Mouse (Mus musculus) CH12.LX (cell line): ENCODE measurements around the gene H2-Eb2.

ENCODE experiments used
- CTCF ChIP-seq, 2 experiments: IDR thresholded peaks in 1 of 2; conservative IDR thresholded peaks in 1 of 2; 2 replicates each; pipeline ENCODE4 v1.5.1; 2011 to 2012; ENCODE audit warnings: low read depth in 2 of 2, low read length in 2 of 2, improper control_type of control experiment in 1 of 2, inconsistent platforms in 1 of 2, mild to moderate bottlenecking in 1 of 2, moderate library complexity in 1 of 2
- E2F4 ChIP-seq: IDR thresholded peaks from 2 replicates; pipeline ENCODE4 v1.6.1; 2011; ENCODE audit warnings: low read depth, low read length, improper control_type of control experiment; ENCODE audit not compliant: insufficient replicate concordance
- EP300 ChIP-seq: IDR thresholded peaks from 2 replicates; pipeline ENCODE4 v1.6.1; 2011; ENCODE audit warnings: low read length, improper control_type of control experiment
- IRF4 ChIP-seq: IDR thresholded peaks from 2 replicates; pipeline ENCODE4 v1.6.1; 2014; ENCODE audit warnings: low read depth, mild to moderate bottlenecking, inconsistent platforms, low read length, improper control_type of control experiment
- KAT2A ChIP-seq: IDR thresholded peaks from 2 replicates; pipeline ENCODE4 v1.6.1; 2012; ENCODE audit warnings: low read length, improper control_type of control experiment, inconsistent platforms; ENCODE audit not compliant: insufficient replicate concordance
- MYC ChIP-seq: IDR thresholded peaks from 2 replicates; pipeline ENCODE4 v1.6.1; 2011; ENCODE audit warnings: low read depth, mild to moderate bottlenecking, improper control_type of control experiment, low read length
- NELFE ChIP-seq: IDR thresholded peaks from 2 replicates; pipeline ENCODE4 v1.6.1; 2011; ENCODE audit warnings: low read depth, low read length, improper control_type of control experiment
- NRF1 ChIP-seq: IDR thresholded peaks from 2 replicates; pipeline ENCODE4 v1.6.1; 2014; ENCODE audit warnings: low read depth, mild to moderate bottlenecking, inconsistent platforms, low read length, improper control_type of control experiment, moderate library complexity
- POLR2A ChIP-seq: IDR thresholded peaks from 2 replicates; pipeline ENCODE4 v1.6.1; 2011; ENCODE audit warnings: low read depth, mild to moderate bottlenecking, improper control_type of control experiment, low read length
- RAD21 ChIP-seq: IDR thresholded peaks from 2 replicates; pipeline ENCODE4 v1.6.1; 2011; ENCODE audit warnings: low read depth, mild to moderate bottlenecking, low read length, improper control_type of control experiment, moderate library complexity
- UBTF ChIP-seq: IDR thresholded peaks from 2 replicates; pipeline ENCODE4 v1.6.1; 2012; ENCODE audit warnings: low read depth, mild to moderate bottlenecking, inconsistent platforms, low read length, improper control_type of control experiment, moderate library complexity
- USF2 ChIP-seq: conservative IDR thresholded peaks from 2 replicates; pipeline ENCODE4 v1.6.1; 2011; ENCODE audit warnings: low read depth, low read length, improper control_type of control experiment

GRCm38 (mm10) chr17:34315512-34315911, 10.0 kb upstream of the H2-Eb2 start:
- TF ChIP-seq POLR2A (no peak), CTCF (conservative IDR thresholded peaks at IDR 0.05 in 1 of 2, IDR thresholded peaks at IDR 0.05 in 1 of 2; ENCODE audit: low read depth in 2 of 2, low read length in 2 of 2) (no peak), NRF1 (no peak), EP300 (no peak), KAT2A (no peak), E2F4 (no peak), UBTF (no peak), IRF4 (no peak), USF2 (no peak), MYC (no peak), NELFE (no peak), RAD21 (no peak)
